ENCODE assay signal across 9 mouse cellular contexts in the genomic region with DNA sequence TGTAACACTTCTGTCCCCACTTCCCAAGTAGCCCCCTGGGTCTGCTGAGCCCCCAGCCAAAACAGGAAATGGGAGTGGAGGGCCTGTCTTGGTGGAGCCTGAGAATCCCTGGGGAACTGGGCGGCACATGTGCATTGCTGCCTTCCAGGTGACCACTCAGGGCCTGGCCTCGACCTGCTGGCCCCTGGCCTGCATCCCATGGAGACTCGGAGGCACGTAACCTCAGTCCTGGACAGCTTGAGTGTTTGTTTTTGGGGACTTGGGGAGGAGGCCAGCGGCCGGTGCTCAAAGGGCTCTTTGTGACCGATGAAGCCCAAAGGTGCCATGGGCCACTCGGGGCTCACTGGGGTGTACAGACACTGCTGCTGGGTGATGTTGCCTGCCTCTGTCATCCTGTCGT. TPM values are rescaled to one million over a fixed set of nuclear protein-coding genes. Genes with fewer than 3 reads are reported as not detected.
DNase-seq lines count a peak whose midpoint lies in the region; ATAC-seq and TF ChIP-seq lines count a peak whose summit lies in the region.
"Had no signal": no experiment of that assay in that cellular context is flagged by ENCODE, and none has a peak within 500 bp of the region (broad histone marks: within the 10 kb centered on the region; RNA-seq: fewer than 3 reads in every experiment).

No protein-coding gene starts in this region.

- 0 out of 2 replicates have a peak overlapping the region, but pooled peaks have one; percentile 23 for H3K4me2 ChIP-seq in hindbrain, embryonic 15.5 days
- peak overlapping the region; percentile 50; the same call in 1 of the 2 replicates for H3K4me2 ChIP-seq in midbrain, embryonic 12.5 days (replicated peaks)
- H3K4me2 ChIP-seq: liver, embryonic 13.5 days had no signal

- no peak for ATAC-seq in hindbrain, embryonic 15.5 days (ENCODE audit: low FRiP score, low read depth)
- ATAC-seq in midbrain, embryonic 12.5 days (ENCODE audit: low FRiP score, low read depth) = no peak
- no peak for ATAC-seq in megakaryocyte progenitor cell, adult 5-6 weeks (replicated peaks; ENCODE audit: poor library complexity)
- no peak for ATAC-seq in monocyte, adult 5-6 weeks (replicated peaks; ENCODE audit: insufficient number of reproducible peaks, low FRiP score, low TSS enrichment, poor library complexity, severe bottlenecking)

- no peak overlapping the region for H3K27ac ChIP-seq in cerebellum, adult 2 months (ENCODE audit: insufficient read depth, low read length)
- peak overlapping the region; percentile 72 for H3K27ac ChIP-seq in left cerebral cortex, adult 2 months
- peak overlapping the region; percentile 71; the same call in 1 of the 2 replicates for H3K27ac ChIP-seq in hindbrain, embryonic 15.5 days (replicated peaks)
- peak overlapping the region; percentile 93 for H3K27ac ChIP-seq in midbrain, embryonic 12.5 days (replicated peaks)
- H3K27ac ChIP-seq: liver, embryonic 13.5 days had no signal

- WGBS in cerebellum, adult 2 months = 34% methylated on average over 9 of the region's 9 CpGs
- WGBS in hindbrain, embryonic 15.5 days = 74% methylated on average over 9 of the region's 9 CpGs
- 72% methylated on average over 9 of the region's 9 CpGs for WGBS in midbrain, embryonic 12.5 days

- H3K9ac ChIP-seq in hindbrain, embryonic 15.5 days = no peak overlapping the region
- peak overlapping the region; percentile 4; the same call in 1 of the 2 replicates for H3K9ac ChIP-seq in midbrain, embryonic 12.5 days (replicated peaks)
- H3K9ac ChIP-seq: liver, embryonic 13.5 days had no signal

- H3K27me3 ChIP-seq in cerebellum, adult 2 months (ENCODE audit: control insufficient read depth, insufficient read depth, low read length) = no peaks in the 10 kb centered on the region
- H3K27me3 ChIP-seq in hindbrain, embryonic 15.5 days = no peaks in the 10 kb centered on the region
- H3K27me3 ChIP-seq in midbrain, embryonic 12.5 days = peaks cover 18% of the 10 kb centered on the region; the same call in 1 of the 2 replicates
- H3K27me3 ChIP-seq: liver, embryonic 13.5 days had no signal

- H3K4me1 ChIP-seq in cerebellum, adult 2 months (ENCODE audit: control insufficient read depth, insufficient read depth, low read length) = peaks cover 69% of the 10 kb centered on the region
- H3K4me1 ChIP-seq in hindbrain, embryonic 15.5 days (replicated peaks) = peaks cover 86% of the 10 kb centered on the region
- H3K4me1 ChIP-seq in midbrain, embryonic 12.5 days = peaks cover 93% of the 10 kb centered on the region

- no peaks in the 10 kb centered on the region for H3K9me3 ChIP-seq in hindbrain, embryonic 15.5 days
- H3K9me3 ChIP-seq in midbrain, embryonic 12.5 days = no peaks in the 10 kb centered on the region
- H3K9me3 ChIP-seq: liver, embryonic 13.5 days had no signal

- intact Hi-C loops in left cerebral cortex, adult 2 months (cut with DNase I) = no loop called here

- no peak for TF ChIP-seq CTCF in cerebellum, adult 2 months (IDR thresholded peaks at IDR 0.05; ENCODE audit: borderline replicate concordance, insufficient read depth, low read depth, low read length)
- TF ChIP-seq CTCF in left cerebral cortex, adult 2 months (IDR thresholded peaks at IDR 0.05) = no peak

- no peaks in the 10 kb centered on the region for H3K36me3 ChIP-seq in hindbrain, embryonic 15.5 days
- no peaks in the 10 kb centered on the region for H3K36me3 ChIP-seq in midbrain, embryonic 12.5 days

- H3K4me3 ChIP-seq in cerebellum, adult 2 months (replicated peaks; ENCODE audit: insufficient read depth, low read depth, low read length) = no peak overlapping the region
- no peak overlapping the region for H3K4me3 ChIP-seq in left cerebral cortex, adult 2 months
- H3K4me3 ChIP-seq in hindbrain, embryonic 15.5 days = no peak overlapping the region
- H3K4me3 ChIP-seq in midbrain, embryonic 12.5 days = no peak overlapping the region
- H3K4me3 ChIP-seq: liver, embryonic 13.5 days had no signal

- no peak for TF ChIP-seq POLR2A in cerebellum, adult 2 months (IDR thresholded peaks at IDR 0.05; ENCODE audit: borderline replicate concordance, insufficient read depth, low read length)

- DNase-seq in cerebellum, adult 9-10 months = peak; percentile 57
- DNase-seq in cerebellum, adult 2 months = no peak
- no peak for DNase-seq in left cerebral cortex, adult 2 months (ENCODE audit: extremely low spot score in 1 of 2, low spot score in 2 of 2)
- no peak for DNase-seq in left cerebral cortex, adult 11 months (ENCODE audit: low spot score)
- DNase-seq: liver, embryonic 13.5 days had no signal

RNA-seq across cellular contexts. Expression of gene Gins2, which starts 41.5 kb away (rescaled TPM):
- polyA plus RNA-seq in cerebellum, adult 2 months (2012; rRNA removed) = 2.1 and 2.5 TPM in 2 replicates
- total RNA-seq in left cerebral cortex, adult 2 months (2021) = 1 to 10 TPM; 1.0 to 2.9 TPM
- polyA plus RNA-seq in hindbrain, embryonic 15.5 days (2015; fragmentation: Nextera tagmentation; extraction: Ambion mirVana) = 19.0 and 24.9 TPM in 2 replicates
- 73.7 and 84.8 TPM in 2 replicates for polyA plus RNA-seq in midbrain, embryonic 12.5 days (2016; fragmentation: Nextera tagmentation; extraction: Ambion mirVana)
- total RNA-seq in megakaryocyte progenitor cell, adult 5-6 weeks (2015) = 65.9 and 67.1 TPM in 2 replicates
- total RNA-seq in megakaryocyte progenitor cell, adult 5-6 weeks (2017) = 28.1 and 47.1 TPM in 2 replicates
- 1.1 to 3.2 TPM (median 1.3 TPM) in 3 replicates for total RNA-seq in monocyte, adult 5-6 weeks (2017)
